Mouse (Mus musculus) lung, postnatal 0 days (tissue): Measurements from ENCODE around the gene Rnf223.

Source experiments
- CTCF ChIP-seq: IDR thresholded peaks from 2 replicates; pipeline ENCODE4 v1.5.1; 2016; ENCODE audit warnings: antibody characterized with exemption, mild to moderate bottlenecking
- EP300 ChIP-seq: IDR thresholded peaks from 2 replicates; pipeline ENCODE4 v1.6.1; 2016; ENCODE audit warnings: antibody characterized with exemption, mild to moderate bottlenecking, control low read depth

DNA sequence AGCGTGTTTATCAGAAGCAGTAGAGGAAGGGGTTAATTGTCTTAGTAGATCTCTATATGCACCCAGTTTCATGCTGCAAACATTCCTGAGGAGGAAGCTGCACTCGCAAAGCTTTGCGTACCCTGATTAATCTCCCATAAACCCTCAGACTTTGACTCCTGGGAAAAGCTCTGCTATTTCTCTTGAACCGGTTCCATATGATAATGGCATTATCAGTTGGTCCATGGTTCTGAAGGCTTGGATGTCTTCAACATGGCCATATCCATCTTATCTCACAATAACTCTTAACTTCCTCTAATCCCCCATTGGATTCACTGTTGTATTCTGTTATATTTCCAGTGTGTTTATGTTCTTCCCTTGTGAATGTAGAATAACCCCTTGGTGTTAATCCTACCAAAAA is 27.0 kb upstream of the Rnf223 start:
- TF ChIP-seq CTCF = no peak
- no peak for TF ChIP-seq EP300
